In genomic region chr12:3308541-3309241, GRCm38 (mm10) we compare ENCODE assay signal across 8 mouse cellular contexts. TPM values are rescaled to one million over a fixed set of nuclear protein-coding genes. Genes with fewer than 3 reads are reported as not detected.
DNase-seq lines count a peak whose midpoint lies in the region; ATAC-seq and TF ChIP-seq lines count a peak whose summit lies in the region.

No protein-coding gene starts in this region.

- H3K27ac ChIP-seq in ES-Bruce4 (ENCODE audit: insufficient read depth, low read length) = peak overlapping the region; percentile 80
- H3K27ac ChIP-seq in embryonic facial prominence, embryonic 11.5 days (replicated peaks; ENCODE audit: low read depth, low read length) = peak overlapping the region; percentile 95
- peak overlapping the region; percentile 92 for H3K27ac ChIP-seq in hindbrain, embryonic 14.5 days
- H3K27ac ChIP-seq in liver, embryonic 16.5 days (ENCODE audit: low read length) = peak overlapping the region; percentile 99
- no peak overlapping the region for H3K27ac ChIP-seq in olfactory bulb, adult 2 months (ENCODE audit: insufficient read depth, low read depth, low read length)

- H3K4me1 ChIP-seq in ES-Bruce4 (ENCODE audit: control insufficient read depth, insufficient read depth, low read length) = no peaks in the 10 kb centered on the region
- H3K4me1 ChIP-seq in embryonic facial prominence, embryonic 11.5 days (ENCODE audit: control insufficient read depth, insufficient read depth, low read length) = no peaks in the 10 kb centered on the region; the same call in 1 of the 2 replicates
- H3K4me1 ChIP-seq in hindbrain, embryonic 14.5 days (replicated peaks; ENCODE audit: control insufficient read depth, insufficient read depth, low read length) = peaks cover 23% of the 10 kb centered on the region
- H3K4me1 ChIP-seq in liver, embryonic 16.5 days (ENCODE audit: control insufficient read depth, low read depth, low read length) = peaks cover 23% of the 10 kb centered on the region
- H3K4me1 ChIP-seq in olfactory bulb, adult 2 months (ENCODE audit: control insufficient read depth, insufficient read depth, low read length) = no peaks in the 10 kb centered on the region; the same call in 1 of the 2 replicates

- no peak for TF ChIP-seq CTCF in ES-Bruce4 (IDR thresholded peaks at IDR 0.05; ENCODE audit: low read depth, low read length)
- TF ChIP-seq CTCF in olfactory bulb, adult 2 months (IDR thresholded peaks at IDR 0.05; ENCODE audit: insufficient read depth, low read depth, low read length) = no peak

- peak overlapping the region; percentile 89 for H3K4me3 ChIP-seq in ES-Bruce4 (ENCODE audit: low read depth, low read length)
- H3K4me3 ChIP-seq in embryonic facial prominence, embryonic 11.5 days (ENCODE audit: low read depth, low read length) = peak overlapping the region; percentile 88
- H3K4me3 ChIP-seq in hindbrain, embryonic 14.5 days (replicated peaks; ENCODE audit: low read length) = peak overlapping the region; percentile 72
- H3K4me3 ChIP-seq in liver, embryonic 16.5 days (ENCODE audit: low read depth, low read length) = peak overlapping the region; percentile 77
- peak overlapping the region; percentile 75 for H3K4me3 ChIP-seq in olfactory bulb, adult 2 months (ENCODE audit: insufficient read depth, low read depth, low read length)

- peak; percentile 9 to 36 for DNase-seq in heart, adult 18-20 months
- no peak for DNase-seq in heart, postnatal 36 days
- DNase-seq in embryonic facial prominence, embryonic 11.5 days (ENCODE audit: low spot score) = peak; percentile 41
- peak; percentile 45 for DNase-seq in hindbrain, embryonic 14.5 days (ENCODE audit: low spot score)
- no peak for DNase-seq in gastrocnemius, postnatal 14 days

- WGBS in embryonic facial prominence, embryonic 11.5 days = 3% methylated on average over 19 of the region's 19 CpGs
- WGBS in hindbrain, embryonic 14.5 days = 4% methylated on average over 19 of the region's 19 CpGs
- WGBS in liver, embryonic 16.5 days (ENCODE audit: insufficient replicate concordance) = 1% methylated on average over 19 of the region's 19 CpGs
- 1% methylated on average over 19 of the region's 19 CpGs for WGBS in olfactory bulb, adult 2 months

- TF ChIP-seq EP300 in ES-Bruce4 (IDR thresholded peaks at IDR 0.05; ENCODE audit: insufficient read depth, low read depth, low read length) = no peak

- no peaks in the 10 kb centered on the region for H3K36me3 ChIP-seq in ES-Bruce4 (ENCODE audit: control insufficient read depth, insufficient read depth, low read length, poor library complexity, severe bottlenecking)
- no peaks in the 10 kb centered on the region for H3K36me3 ChIP-seq in embryonic facial prominence, embryonic 11.5 days (replicated peaks; ENCODE audit: control insufficient read depth, insufficient read depth, low read depth, low read length)
- no peaks in the 10 kb centered on the region for H3K36me3 ChIP-seq in hindbrain, embryonic 14.5 days (replicated peaks; ENCODE audit: control insufficient read depth, insufficient read depth)
- no peaks in the 10 kb centered on the region for H3K36me3 ChIP-seq in liver, embryonic 16.5 days (ENCODE audit: control insufficient read depth, insufficient read depth)

- TF ChIP-seq POLR2A in ES-Bruce4 (IDR thresholded peaks at IDR 0.05; ENCODE audit: insufficient read depth, low read length) = no peak
- no peak for TF ChIP-seq POLR2A in olfactory bulb, adult 2 months (IDR thresholded peaks at IDR 0.05; ENCODE audit: insufficient read depth, low read depth, low read length)

- H3K4me2 ChIP-seq in embryonic facial prominence, embryonic 11.5 days (ENCODE audit: low read depth, low read length) = peak overlapping the region; percentile 60
- H3K4me2 ChIP-seq in hindbrain, embryonic 14.5 days (replicated peaks) = peak overlapping the region; percentile 90
- peak overlapping the region; percentile 83 for H3K4me2 ChIP-seq in liver, embryonic 16.5 days (ENCODE audit: low read depth, low read length)

- H3K27me3 ChIP-seq in ES-Bruce4 (ENCODE audit: control insufficient read depth, insufficient read depth, low read length, poor library complexity, severe bottlenecking) = no peaks in the 10 kb centered on the region; the same call in 1 of the 2 replicates
- H3K27me3 ChIP-seq in embryonic facial prominence, embryonic 11.5 days (ENCODE audit: control insufficient read depth, insufficient read depth, low read length) = no peaks in the 10 kb centered on the region
- H3K27me3 ChIP-seq in hindbrain, embryonic 14.5 days (ENCODE audit: control insufficient read depth, insufficient read depth, low read length) = no peaks in the 10 kb centered on the region
- H3K27me3 ChIP-seq in liver, embryonic 16.5 days (ENCODE audit: control insufficient read depth, insufficient read depth, low read depth, low read length) = no peaks in the 10 kb centered on the region

- no peak for ATAC-seq in embryonic facial prominence, embryonic 11.5 days (replicated peaks; ENCODE audit: insufficient number of reproducible peaks, low FRiP score, low TSS enrichment, low read depth)
- ATAC-seq in hindbrain, embryonic 14.5 days (ENCODE audit: low FRiP score) = no peak
- no peak for ATAC-seq in liver, embryonic 16.5 days (ENCODE audit: low read depth)

- H3K9ac ChIP-seq in ES-Bruce4 (ENCODE audit: low read depth, poor library complexity, severe bottlenecking) = peak overlapping the region; percentile 87
- H3K9ac ChIP-seq in embryonic facial prominence, embryonic 11.5 days (replicated peaks; ENCODE audit: low read length) = peak overlapping the region; percentile 88
- peak overlapping the region; percentile 80 for H3K9ac ChIP-seq in hindbrain, embryonic 14.5 days
- H3K9ac ChIP-seq in liver, embryonic 16.5 days (ENCODE audit: low read depth, low read length) = peak overlapping the region; percentile 83

- no peaks in the 10 kb centered on the region for H3K9me3 ChIP-seq in ES-Bruce4 (replicated peaks; ENCODE audit: control insufficient read depth, insufficient read depth, low read length, poor library complexity, severe bottlenecking)
- H3K9me3 ChIP-seq in embryonic facial prominence, embryonic 11.5 days (replicated peaks; ENCODE audit: control insufficient read depth, low read length) = no peaks in the 10 kb centered on the region
- H3K9me3 ChIP-seq in hindbrain, embryonic 14.5 days (ENCODE audit: control insufficient read depth, low read length) = no peaks in the 10 kb centered on the region
- no peaks in the 10 kb centered on the region for H3K9me3 ChIP-seq in liver, embryonic 16.5 days (replicated peaks; ENCODE audit: control insufficient read depth, low read length)

- intact Hi-C loops in heart, postnatal 36 days (cut with DNase I) = loop anchor here (1.0 to 5.0 kb wide), 3 partner anchors 56 to 118 kb away; partner anchors contain the start of gene Asxl2
- intact Hi-C loops in gastrocnemius, postnatal 14 days (cut with DNase I; ENCODE audit: low total_unique reads) = loop anchor here (10.0 kb wide), 1 partner anchor 54 kb away; no protein-coding TSS in a partner anchor

RNA-seq across cellular contexts. Expression of gene Rab10, which starts 1.1 kb away (rescaled TPM):
- total RNA-seq in heart, adult 18-20 months (2021) = 100 to 1,000 TPM; 124 to 126 TPM
- 100 to 1,000 TPM; 123 to 128 TPM for total RNA-seq in heart, postnatal 36 days (2021)
- polyA plus RNA-seq in ES-Bruce4 (2011; ENCODE audit: insufficient read depth, insufficient read length, low read depth, missing spikeins) = 85.4 and 93.9 TPM in 2 replicates
- polyA plus RNA-seq in embryonic facial prominence, embryonic 11.5 days (2014; fragmentation: Nextera tagmentation; extraction: Ambion mirVana) = 97.2 and 107 TPM in 2 replicates
- 181 and 199 TPM in 2 replicates for polyA plus RNA-seq in hindbrain, embryonic 14.5 days (2014; fragmentation: Nextera tagmentation; extraction: Ambion mirVana)
- 37.5 and 40.5 TPM in 2 replicates for polyA plus RNA-seq in liver, embryonic 16.5 days (2015; fragmentation: Nextera tagmentation; extraction: Ambion mirVana)
- polyA plus RNA-seq in olfactory bulb, adult 2 months (2012; ENCODE audit: insufficient read depth, insufficient read length, low replicate concordance, missing spikeins) = not detected in 2 replicates
- 100 to 1,000 TPM; 212 to 213 TPM for total RNA-seq in gastrocnemius, postnatal 14 days (2021)

RNA-seq across cellular contexts. Expression of gene Kif3c, which starts 56.2 kb away (rescaled TPM):
- total RNA-seq in heart, adult 18-20 months (2021) = 1 to 10 TPM; 5.4 to 6.4 TPM
- 1 to 10 TPM; 4.4 to 5.3 TPM for total RNA-seq in heart, postnatal 36 days (2021)
- 13.1 and 15.1 TPM in 2 replicates for polyA plus RNA-seq in ES-Bruce4 (2011; ENCODE audit: insufficient read depth, insufficient read length, low read depth, missing spikeins)
- 16.1 and 17.1 TPM in 2 replicates for polyA plus RNA-seq in embryonic facial prominence, embryonic 11.5 days (2014; fragmentation: Nextera tagmentation; extraction: Ambion mirVana)
- polyA plus RNA-seq in hindbrain, embryonic 14.5 days (2014; fragmentation: Nextera tagmentation; extraction: Ambion mirVana) = 73.8 and 77.9 TPM in 2 replicates
- 0.72 and 0.74 TPM in 2 replicates for polyA plus RNA-seq in liver, embryonic 16.5 days (2015; fragmentation: Nextera tagmentation; extraction: Ambion mirVana)
- polyA plus RNA-seq in olfactory bulb, adult 2 months (2012; ENCODE audit: insufficient read depth, insufficient read length, low replicate concordance, missing spikeins) = 67.4 TPM in 1 of 2 replicates, not detected in the other
- 1 to 10 TPM; 8.1 to 9.5 TPM for total RNA-seq in gastrocnemius, postnatal 14 days (2021)

Comparison
In these comparisons a context has a peak if more than half of its experiments do, and no peak if none do; other contexts are left out.
1. DNase-seq: peak in heart, adult 18-20 months (2 of 2), embryonic facial prominence, embryonic 11.5 days (single experiment) and hindbrain, embryonic 14.5 days (single experiment); none in heart, postnatal 36 days (0 of 2) and gastrocnemius, postnatal 14 days (single experiment).
2. Peak in every context shown above with its lines, with median percentiles within 50 percentile points of each other: H3K4me3 ChIP-seq, H3K9ac ChIP-seq and H3K4me2 ChIP-seq.